Mouse (Mus musculus): ENCODE results near the gene Gm10065.
A peak's percentile ranks its signal among the peaks of the same experiment; 100 is the strongest.
"Not testable (repeated sequence)": the region's sequence is repeated elsewhere in the genome, so short reads cannot be mapped to it uniquely, and the experiment has no call there.

Gene Gm10065

GRCm38 (mm10) chr13:21478759-21479670, at the start of gene Gm10065, which contains the start of gene Zkscan4:
Gm10065 (minus strand) TSS chr13:21479441.
Zkscan4 (plus strand) TSS chr13:21478907.
- peak; percentile 68 to 75 for DNase-seq (ENCODE audit: low spot score in 2 of 2)

GRCm38 (mm10) chr13:21506221-21506649, 27.0 kb upstream of the Gm10065 start:
- peak; percentile 63 to 65 for DNase-seq (ENCODE audit: low spot score in 2 of 2)

GRCm38 (mm10) chr13:21502296-21502695, 23.1 kb upstream of the Gm10065 start:
- DNase-seq (ENCODE audit: low spot score in 2 of 2): no peak

DNA sequence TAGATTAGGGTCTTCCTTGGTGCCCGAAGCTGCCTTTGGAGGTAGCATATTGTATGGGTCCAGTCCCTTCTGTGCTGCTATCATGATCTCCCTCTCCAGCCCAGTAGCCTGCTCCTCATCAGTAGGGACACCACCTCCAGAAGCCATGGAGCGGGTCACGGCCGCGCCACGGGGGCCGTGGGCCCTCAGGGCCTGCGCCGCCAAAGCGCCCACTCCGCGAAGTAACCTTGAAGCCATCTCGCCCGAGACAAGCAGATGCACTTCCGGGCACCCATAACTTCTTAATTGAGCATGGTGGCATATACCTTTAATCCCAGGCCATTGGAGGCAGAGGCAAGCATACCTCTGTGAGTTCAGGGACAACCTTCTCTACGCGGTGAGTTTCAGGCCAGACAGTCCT, 21.9 kb upstream of the Gm10065 start, which contains the start of gene Gm11273:
TSS of gene Gm11273 (minus strand) at position 237 of the 400 bp plus-strand sequence.
- not testable (repeated sequence) for DNase-seq (ENCODE audit: low spot score in 2 of 2)

GRCm38 (mm10) chr13:21495080-21495479, 15.8 kb upstream of the Gm10065 start, which contains the start of gene AK157302:
AK157302 (plus strand) TSS chr13:21495223.
- no peak for DNase-seq (ENCODE audit: low spot score in 2 of 2)

DNA sequence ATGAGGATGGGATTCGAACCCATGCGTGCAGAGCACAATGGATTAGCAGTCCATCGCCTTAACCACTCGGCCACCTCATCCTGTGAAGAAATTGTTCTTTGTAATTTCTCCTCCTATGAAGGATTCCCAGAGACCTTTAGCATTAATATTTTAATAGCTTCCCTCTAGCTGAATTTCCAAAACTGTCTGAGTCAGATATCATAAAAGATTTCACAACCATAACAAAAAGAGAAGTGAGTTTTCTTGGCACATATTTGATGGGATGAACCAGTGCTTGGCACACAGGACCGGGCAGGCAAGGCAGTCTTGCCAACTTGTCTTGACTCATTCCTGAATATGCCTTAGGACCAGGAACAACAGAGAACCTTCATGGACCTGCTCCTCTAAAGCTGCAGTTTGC, 13.6 kb upstream of the Gm10065 start:
- DNase-seq (ENCODE audit: low spot score in 2 of 2): no peak

DNA sequence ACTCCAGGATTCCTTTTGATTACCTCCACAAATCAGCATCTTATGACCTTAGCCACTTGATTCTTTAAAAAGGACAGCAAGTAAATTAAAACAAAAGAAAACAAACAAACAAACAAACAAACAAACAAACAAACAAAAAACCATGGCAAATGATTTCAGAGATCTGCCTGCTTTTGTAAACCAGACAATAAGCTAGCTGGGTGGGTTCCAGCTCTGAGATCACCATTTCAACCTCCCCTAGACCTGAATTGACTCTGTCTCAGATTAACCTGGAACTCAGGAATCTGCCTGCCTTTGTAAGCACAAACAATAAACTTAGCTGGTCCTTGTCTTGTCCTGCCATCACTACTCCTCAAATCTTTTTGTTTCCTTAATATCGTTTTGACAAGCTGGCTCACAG, 7.6 kb upstream of the Gm10065 start:
- DNase-seq (ENCODE audit: low spot score in 2 of 2): no peak

DNA sequence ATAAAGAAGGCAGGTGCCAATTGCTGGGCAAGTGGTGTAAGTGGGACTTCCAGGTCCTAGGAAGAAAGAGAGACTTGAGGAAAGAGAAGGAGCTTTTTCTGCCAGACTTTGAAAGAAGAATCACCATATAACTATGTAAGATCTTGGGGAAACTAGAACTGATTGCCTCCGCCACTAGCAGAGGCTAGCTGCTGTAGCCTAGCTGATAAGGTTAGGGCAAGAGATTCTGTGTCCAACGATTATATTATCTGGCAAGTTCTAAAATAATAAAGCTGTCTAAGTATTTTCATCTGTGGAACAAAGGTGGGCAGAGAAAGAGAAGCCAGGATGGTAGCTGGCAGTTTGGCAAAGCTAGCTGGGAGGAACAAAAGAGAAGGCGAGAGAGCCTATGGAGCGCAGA, 6.8 kb downstream of the Gm10065 start:
- DNase-seq (ENCODE audit: low spot score in 2 of 2): no peak

GRCm38 (mm10) chr13:21469097-21469496, 10.1 kb downstream of the Gm10065 start:
- DNase-seq (ENCODE audit: low spot score in 2 of 2): no peak

DNA sequence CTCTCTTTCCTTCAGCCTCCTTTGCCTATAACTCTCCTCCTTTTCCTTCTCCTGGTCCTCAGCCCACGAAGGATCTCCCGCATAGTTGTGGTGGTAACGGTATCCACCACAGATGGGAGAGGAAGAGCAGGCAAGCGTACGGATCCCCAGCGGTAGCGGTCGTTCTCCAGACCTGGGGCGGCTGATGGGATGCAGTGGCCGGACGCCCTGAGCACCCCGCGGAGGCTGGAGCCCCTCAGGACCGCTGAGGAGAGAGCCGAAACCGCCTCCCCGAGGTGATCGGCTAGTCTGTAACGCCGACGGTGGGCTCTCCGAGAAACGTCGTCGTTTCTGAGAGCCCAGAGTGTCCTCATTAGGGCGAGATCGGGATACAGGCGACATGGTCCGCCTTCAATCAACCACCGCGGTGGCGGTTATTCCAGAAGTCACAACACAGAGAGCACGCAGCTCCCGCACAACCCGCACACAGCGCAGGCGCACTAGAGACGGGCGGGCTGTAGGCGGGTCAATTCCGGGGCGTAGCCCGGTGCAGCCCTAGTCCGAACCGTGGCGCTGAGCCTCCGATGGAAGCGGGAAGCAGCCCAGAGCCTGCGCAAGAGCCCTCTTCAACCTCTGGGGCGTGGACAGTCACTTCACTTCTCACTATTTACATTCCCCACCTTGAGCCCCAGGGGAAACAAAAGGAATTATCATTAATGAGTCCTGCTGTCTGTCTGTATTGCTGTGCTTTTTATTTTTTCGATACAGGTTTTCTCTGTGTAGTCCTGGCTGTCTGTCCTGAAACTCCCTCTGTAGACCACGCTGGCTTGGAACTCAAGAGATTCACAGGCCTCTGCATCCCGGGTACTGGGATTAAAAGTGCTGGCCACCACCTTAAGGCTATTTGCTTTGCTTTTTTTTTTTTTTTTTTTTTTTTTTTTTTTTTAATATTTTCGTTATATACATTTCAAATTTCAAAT, 10.9 kb downstream of the Gm10065 start, which contains the start of gene Nkapl:
TSS of gene Nkapl (minus strand) at position 449 of the 959 bp plus-strand sequence.
- peak; percentile 65 to 73 for DNase-seq (ENCODE audit: low spot score in 2 of 2)

GRCm38 (mm10) chr13:21467336-21467735, 11.9 kb downstream of the Gm10065 start:
- DNase-seq (ENCODE audit: low spot score in 2 of 2): no peak

DNA sequence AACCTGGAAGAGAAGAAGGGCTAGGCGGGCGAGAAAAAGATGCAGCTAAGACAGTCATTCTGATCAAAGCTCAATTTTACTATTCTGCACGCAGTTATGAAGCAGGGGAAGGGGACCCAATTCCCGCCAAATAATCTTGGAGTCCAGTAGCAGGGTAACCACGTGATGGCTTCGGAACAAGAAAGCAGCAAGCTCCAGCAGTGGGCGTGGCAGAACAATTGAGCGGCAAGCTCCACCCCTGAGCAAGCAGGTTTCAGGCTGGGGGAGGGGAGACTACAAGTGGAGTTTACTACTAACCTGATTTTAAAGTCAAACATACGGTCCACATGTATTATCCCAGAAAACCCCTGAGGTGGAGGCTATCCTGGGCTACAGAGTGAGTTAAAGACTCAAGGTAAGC, 16.7 kb downstream of the Gm10065 start:
- not testable (repeated sequence) for DNase-seq (ENCODE audit: low spot score in 2 of 2)

GRCm38 (mm10) chr13:21456347-21456746, 22.9 kb downstream of the Gm10065 start:
- DNase-seq (ENCODE audit: low spot score in 2 of 2): no peak

DNA sequence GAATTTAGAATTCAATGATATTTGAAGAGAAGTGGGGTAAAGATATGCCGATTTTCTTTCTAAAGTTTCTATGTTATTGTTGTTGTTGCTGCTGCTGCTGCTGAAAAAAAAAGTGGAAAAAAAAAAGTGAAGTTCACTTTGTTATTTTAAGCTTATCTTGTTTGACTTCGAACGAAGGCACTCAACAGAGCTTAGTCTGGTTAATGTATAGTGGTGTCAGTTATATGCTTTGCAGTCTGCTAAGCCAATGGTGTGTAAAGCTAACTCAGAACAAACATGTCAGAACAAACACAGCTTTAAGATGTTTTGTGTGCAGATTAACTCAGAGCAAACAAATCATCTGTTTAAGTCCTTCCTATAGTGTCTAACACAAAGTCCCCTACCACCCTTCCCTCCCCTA, 25.1 kb downstream of the Gm10065 start:
- no peak for DNase-seq (ENCODE audit: low spot score in 2 of 2)

GRCm38 (mm10) chr13:21453449-21453848, 25.8 kb downstream of the Gm10065 start, which contains the start of gene Zscan26:
Zscan26 (minus strand) TSS chr13:21453730.
- peak; percentile 78 to 81 for DNase-seq (ENCODE audit: low spot score in 2 of 2)

DNA sequence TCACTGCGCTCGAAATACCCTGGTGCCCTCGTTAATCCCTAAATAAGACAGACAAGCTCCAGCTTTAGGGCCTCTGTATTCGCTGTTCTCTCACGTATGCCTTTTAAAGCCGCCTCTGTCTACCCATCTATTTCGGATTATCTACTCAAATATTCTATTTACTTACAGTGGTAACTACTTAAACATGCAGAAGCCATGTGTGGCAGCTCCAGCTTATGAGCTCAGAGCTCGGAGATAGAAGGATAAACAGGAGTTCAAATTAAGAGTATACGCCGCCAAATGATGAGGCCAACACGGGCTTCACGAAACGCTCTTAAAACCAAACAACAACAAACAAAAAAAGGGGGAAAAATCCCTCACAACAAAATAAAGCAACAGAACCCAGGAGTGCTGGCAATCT, 26.2 kb downstream of the Gm10065 start:
- DNase-seq (ENCODE audit: low spot score in 2 of 2): no peak

- DNase-seq (ENCODE audit: low spot score in 2 of 2): no peak
Measured at GRCm38 (mm10) chr13:21447856-21448614, 31.2 kb downstream of the Gm10065 start.

GRCm38 (mm10) chr13:21446796-21447195, 32.4 kb downstream of the Gm10065 start:
- DNase-seq (ENCODE audit: low spot score in 2 of 2): no peak

GRCm38 (mm10) chr13:21441207-21441572, 38.1 kb downstream of the Gm10065 start:
- no peak for DNase-seq (ENCODE audit: low spot score in 2 of 2)

DNA sequence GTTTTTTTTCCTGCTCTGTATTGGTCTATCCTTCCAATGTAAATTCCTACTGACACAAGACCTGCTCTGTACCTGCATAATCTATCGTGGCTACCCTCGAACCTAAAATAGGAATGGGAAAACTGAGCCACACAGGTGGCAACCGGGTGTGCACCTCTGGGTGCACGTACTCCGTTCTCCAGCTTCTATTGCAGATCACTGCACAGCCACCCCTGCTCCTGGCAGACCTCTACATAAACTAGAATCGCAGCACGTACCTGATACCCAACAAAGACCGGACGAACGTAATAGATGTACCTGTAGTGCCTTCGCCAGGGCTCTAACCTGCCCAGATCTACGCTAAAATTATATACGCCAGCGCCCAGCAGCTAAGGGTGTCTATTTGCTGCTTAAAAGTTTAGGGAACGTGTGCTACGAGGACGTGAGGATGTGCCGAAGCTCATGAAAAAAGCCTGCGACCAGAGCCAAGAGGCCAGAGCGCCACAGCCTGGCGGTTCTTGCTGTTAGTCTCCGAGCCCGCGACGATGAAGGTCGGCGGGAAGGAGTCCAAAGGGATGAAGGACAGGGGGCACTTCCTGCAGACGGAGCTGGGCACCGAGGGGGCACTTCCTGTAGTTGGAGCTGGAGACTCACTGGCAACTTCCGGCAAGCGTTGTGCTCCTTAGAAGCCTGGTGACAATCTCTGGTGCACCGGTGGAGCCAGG, 38.6 kb downstream of the Gm10065 start, which contains the start of gene Pgbd1:
TSS of gene Pgbd1 (minus strand) at position 556 of the 704 bp plus-strand sequence.
- peak; percentile 56 to 68 for DNase-seq (ENCODE audit: low spot score in 2 of 2)
